Mouse (Mus musculus) adrenal gland, adult 2 months (tissue): ENCODE measurements around the gene Sftpa1. TPM values are rescaled to one million over a fixed set of nuclear protein-coding genes. Genes with fewer than 3 reads are reported as not detected.

Experiments
- DNase-seq: peaks from one replicate; pipeline ENCODE4 v3.0.0; 2021
- long read RNA-seq: library from polyadenylated mRNA; stranded (forward); transcript quantifications from one replicate; pipeline ENCODE4 v2.0.0, GENCODE M21; 2021
- polyA plus RNA-seq: library from polyadenylated mRNA; depleted of rRNA; stranded (reverse); fragments of >200 nt; gene quantifications from 2 replicates; pipeline ENCODE4 v1.2.3, GENCODE M21; 2012; rRNA removed
- total RNA-seq, 2 experiments: library from RNA; stranded (reverse); gene quantifications; 2 replicates each; pipeline ENCODE4 v1.2.3; 2021

Gene Sftpa1
- total RNA-seq (1 to 10 TPM in 1 of 2 experiments, under 1 TPM in 1; 0.81 to 1.6 TPM), polyA plus RNA-seq (not detected in 2 replicates)
- long read RNA-seq: 0 reads

DNA sequence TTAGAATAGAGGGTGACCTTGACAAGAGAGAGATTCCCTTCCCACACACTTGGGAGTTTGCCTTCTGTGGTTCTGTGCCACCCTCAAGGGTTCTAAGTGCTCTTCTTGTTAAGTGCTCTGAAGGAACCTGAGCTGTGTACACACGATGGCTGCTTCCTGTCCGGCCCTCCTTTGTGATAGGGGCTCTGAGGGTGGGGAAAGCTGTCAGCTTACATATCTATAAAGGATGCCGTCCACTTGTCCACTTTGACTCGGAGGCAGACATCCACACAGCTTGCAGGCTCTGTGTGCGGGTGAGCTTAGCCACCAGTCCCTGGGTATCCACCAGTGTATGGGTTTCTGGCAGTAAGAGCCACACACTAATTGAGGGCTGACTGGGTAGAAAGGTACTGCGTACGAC, at the start of gene Sftpa1:
Gene Sftpa1, plus strand, starts transcription at position 243 of the 400 bp plus-strand sequence.
- DNase-seq: no peak

DNA sequence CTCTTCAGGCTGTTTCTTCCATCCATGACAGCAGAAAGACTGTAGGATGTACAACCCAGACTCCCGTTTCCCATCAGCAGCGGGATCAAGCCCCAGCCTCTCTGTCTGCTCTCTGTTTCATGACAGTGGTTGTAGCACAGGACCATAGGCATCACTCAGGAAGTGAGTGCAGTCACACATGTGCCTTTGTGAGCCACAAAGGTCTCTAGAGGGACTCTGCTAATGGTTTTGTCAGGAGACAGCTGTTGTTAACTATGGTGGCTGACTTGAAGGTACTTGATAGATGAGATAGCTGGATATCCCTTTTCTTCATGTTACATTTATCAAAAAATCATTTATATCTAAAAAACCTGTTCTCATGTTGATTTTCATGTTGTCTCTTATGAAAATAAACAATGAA, 49.2 kb upstream of the Sftpa1 start:
- no peak for DNase-seq

DNA sequence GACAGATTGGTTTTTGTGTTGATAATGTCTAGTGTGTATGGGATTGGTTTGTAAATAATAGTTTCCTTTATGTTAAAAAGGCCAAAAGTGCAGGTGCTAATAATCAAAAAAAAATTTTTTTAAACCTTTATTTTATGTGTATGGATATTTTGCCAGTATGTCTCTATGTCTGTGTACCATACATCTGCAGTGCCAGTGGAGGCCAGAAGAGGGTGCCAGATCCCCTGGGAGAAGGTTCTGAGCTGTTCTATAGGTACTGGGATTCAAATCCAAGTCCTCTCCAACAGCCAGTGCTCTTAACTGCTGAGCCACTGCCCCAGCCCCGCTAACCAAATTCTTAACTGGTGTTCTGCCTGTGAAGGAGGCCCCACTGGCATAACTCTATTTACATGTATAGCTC, 44.1 kb upstream of the Sftpa1 start:
- peak; percentile 23 for DNase-seq

DNA sequence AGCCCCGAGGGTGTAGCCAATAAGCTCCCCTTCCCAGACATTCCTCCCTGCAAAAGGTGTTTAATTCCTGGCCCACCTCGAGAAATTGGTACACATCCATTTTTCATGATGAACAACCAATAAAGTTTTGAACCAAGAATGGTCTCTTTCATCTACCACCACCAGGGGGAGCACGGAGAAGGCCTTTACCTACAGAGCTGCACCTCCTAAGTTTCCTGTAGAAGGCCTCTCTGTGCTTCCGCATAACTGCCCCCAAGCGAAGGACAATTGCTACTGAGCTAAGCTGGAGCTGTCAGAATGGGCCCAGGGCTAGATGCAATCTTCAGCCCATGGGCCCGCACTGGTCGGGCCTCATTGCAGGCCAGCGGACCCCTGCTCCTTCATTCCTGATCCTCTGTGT, 40.8 kb upstream of the Sftpa1 start:
- peak; percentile 12 for DNase-seq

DNA sequence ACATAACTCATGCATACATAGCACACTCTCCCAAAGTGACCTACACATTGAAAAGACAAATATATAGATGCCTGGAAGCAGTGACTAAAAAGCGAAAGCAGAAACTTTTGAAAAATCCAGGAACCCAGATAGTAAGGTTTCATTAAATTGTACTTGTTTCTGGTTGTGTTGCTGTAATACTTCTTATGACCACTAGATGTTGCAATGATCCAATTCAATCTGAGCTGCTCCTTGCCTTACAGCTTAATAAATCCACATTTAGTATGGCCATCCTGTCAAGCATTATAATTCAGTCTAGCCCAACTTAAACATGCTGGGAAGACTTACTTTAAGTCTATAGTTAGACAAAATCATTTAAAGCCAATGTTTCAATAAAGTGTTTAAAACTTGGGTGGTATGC, 37.5 kb upstream of the Sftpa1 start:
- DNase-seq: no peak

DNA sequence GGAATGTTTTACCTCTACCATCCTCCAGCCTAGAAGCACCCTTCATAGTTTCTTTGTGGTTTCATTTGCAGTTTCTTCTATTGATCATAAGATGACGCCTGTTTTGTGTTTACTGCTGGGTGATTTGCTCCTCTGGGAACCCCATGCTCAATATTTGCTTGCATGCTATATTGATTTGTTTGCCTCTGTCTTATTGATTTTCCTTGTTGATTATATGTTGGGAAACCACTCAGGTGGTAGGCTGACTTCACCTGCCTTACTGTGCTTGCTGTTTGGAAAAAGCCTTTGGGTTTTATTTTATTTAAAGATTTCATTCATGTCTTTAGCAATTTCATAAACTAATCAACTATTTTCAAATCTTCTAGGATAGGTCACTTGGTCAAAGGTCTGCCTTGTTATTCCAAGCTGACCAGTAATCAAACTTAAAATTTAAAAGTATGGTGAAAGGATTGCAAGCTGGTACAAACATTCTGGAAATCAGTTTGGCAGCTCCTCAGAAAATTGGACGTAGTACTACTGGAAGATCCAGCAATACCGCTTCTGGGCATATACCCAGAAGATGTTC, 35.2 kb upstream of the Sftpa1 start:
- no peak for DNase-seq

DNA sequence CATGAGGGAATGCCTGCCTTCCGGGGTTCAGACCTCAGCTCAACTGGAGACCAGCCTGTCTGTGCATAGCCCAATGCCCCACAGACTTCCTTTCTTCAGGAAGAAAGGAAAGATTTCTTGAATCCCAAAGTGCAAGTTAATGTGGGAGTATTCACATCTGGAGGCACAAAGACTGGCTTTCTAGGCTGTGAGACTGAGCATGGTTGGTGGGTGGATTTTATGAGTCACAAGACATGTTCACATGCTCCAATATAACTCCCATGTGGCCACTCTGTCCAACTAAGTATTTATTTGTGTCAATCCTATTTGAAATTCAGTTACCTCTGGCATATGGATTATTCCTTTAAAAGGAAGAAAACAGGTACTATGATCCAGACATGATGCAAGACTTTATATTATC, 32.9 kb upstream of the Sftpa1 start:
- DNase-seq: no peak

DNA sequence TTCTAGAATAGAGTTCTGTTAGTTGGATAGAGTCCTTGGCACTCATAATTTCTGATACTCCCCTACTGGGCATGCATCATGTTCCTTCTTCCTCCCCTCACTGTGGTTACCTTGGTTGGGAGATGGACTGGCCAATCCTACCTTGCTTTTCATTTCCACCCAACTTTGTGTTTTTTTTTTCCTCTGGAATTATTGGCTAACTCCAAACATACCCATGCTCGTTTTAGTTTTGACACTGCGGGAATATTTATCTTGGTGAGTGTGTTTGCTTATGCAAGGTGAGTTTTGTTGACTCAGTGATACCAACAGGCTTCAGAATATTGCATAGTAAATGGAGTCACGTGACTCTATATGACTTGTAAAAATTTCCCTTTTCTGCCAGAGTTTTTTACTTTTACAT, 30.9 kb upstream of the Sftpa1 start:
- no peak for DNase-seq

DNA sequence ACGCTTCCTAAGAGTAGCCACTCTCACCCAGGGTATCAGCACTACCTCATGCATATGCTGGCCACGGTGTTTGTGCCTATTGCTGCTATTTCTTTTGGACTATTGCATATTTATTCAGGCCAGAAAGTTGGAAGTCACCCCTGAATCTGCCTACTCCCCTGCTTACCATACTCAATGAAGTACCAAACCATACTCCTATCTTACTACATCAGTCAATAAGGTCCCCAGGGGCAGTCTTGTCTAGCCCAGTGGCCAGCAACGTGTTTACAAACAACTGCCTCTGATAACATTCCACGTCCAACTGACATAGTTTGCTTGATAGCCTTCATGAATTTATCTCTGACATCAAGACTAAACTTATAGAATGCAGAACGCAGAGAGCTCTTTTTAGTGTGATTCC, 30.3 kb upstream of the Sftpa1 start:
- DNase-seq: no peak

DNA sequence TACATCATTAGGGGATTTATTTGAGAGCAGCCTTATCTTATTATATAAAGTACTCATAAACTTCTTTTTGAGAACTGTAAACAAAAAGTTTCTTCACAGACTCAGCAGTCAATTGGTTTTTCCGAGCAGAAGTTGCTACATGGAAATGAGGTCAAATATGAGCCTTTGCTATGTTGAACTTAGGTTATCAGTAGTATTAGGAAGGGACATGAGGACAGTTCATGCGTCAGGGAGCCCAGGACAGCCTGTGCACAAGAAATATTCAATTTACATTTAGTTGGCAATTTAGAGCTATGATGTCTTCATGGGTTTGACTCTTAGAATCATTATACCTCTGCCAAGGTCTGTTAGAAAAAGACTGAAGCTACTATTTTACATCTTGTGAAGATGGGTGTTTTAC, 29.3 kb upstream of the Sftpa1 start:
- DNase-seq: no peak

DNA sequence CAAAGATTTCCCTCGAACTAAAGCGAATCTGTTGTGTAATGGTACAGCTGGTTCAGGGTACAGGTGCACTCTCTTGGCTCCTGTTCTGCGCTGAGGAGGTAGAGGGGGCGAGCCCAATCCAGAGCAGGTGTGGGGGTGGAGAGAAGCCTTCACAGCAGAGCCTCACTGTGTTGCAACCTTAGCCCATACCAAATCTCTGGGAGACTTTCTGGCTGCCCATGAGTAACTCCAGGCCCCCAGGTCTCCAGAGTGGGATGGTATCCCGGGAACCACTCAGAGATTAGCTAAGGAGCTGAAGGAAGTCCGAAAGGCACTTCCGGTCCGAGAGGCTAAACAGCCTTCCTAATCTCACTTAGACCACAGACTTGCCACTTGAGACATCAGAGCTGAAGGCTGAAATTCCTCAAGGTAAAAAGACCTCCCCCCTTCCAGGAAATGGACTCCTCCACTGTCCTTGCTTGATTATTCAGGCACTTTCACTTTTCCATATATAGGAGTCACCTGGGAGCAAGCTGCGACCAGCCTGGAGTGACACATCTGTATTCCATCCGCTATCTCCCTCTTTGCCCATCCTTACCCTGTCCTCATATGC, 26.6 kb upstream of the Sftpa1 start, which contains the start of gene Mat1a:
Gene Mat1a, plus strand, starts transcription at position 183 of the 592 bp plus-strand sequence.
- peak; percentile 10 for DNase-seq

DNA sequence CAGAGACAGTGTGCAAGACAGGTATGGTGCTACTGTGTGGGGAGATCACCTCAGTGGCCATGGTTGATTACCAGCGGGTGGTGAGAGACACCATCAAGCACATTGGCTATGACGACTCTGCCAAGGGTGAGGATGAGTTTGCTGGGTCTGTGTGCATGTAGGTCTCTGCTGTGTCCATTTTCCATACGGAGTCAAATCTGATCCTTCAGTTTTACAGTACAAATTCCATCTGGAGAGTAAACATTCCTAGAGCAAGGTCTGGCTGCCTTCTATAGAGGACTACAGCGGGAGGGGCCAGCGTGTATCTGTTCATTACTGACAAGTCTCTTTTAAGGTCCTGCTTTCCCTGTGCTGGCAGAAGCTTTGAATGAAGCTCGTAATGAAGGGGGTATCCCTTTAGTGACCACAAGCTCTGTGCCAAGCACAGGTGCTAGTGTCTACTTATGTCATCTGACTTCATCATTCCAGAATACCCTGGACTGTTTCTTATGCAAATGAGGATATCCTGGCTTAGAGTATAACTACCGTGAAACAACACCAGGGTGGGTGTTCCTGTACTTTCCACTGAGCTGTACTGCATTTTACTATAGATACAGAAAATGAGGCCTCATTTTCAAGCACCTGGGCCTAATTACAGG, 20.4 kb upstream of the Sftpa1 start:
- DNase-seq: no peak

DNA sequence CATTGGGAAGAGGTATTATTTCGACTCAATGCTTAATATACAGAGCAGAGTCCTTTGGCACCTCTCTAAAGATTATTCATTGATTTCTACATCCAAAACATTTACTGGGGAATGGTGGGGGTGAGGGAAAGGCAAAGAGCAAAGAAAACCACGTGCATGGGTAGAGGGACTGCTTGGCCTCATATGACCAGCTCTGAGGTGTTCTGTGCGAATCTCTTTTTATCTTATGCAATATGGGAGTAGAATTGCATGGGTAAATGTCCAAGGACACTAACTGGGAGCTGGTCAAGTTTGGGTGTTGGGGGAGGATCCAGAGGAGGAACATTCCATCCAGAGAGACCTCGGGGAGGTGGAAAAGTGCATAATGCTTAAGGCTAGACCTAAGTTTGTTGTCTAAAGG, 18.6 kb upstream of the Sftpa1 start:
- peak; percentile 9 for DNase-seq

DNA sequence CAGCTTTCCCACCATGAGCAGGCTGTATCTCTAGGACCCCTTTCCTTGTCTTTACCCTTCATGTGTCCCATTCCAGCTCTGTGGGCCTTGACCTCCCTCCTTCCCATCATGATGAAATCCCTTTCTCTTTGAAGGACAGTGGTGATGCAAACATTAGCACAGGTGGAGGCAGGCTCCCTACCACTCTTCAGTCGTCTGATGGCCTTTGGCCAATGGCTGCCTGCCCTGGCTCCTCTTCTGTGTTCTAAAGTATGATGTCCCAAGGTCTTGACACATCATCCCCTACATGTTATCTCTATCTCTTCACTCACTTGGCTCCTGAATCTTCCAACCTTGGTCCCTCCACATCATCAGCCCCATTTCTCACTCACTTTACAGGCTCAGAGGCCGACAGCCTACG, 15.3 kb upstream of the Sftpa1 start:
- DNase-seq: peak; percentile 8

DNA sequence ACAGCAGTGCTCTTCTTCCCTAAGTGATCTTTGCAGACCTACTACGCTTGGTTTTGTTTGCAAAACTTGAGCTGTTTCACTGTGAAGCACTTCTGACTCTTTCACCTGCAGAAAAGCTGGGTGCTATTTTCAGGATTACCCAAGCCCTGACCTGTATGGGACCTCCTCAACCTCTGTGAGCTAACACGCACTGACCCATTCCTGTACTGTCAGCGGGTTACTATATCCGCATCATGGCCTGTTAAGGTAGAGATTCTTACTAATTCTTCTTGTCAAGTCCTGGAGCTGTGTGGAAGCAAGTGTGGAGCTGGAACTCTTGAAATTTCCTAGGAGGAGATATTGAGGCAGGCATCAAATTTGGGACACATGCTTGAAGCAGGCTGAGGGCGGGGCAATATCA, 6.9 kb upstream of the Sftpa1 start:
- DNase-seq: no peak

DNA sequence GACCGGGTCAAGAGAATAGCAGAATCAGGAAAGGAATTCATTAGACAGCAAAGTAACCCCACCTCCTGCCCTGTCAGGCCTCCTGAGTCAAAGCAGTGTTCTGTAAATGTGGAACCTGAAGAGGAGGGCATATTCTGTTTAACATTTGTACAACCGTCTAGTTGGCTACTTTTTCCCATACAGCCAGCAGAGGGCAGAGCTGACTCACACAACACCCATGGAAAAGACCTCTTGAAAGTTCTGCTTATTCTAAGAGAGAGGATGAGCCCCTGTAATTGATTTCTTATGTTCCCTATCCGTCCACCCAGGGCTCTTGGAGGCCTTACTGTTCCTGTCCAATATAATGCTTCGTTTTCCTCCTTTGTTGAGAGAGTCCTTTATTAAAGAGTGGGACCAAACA, 3.6 kb upstream of the Sftpa1 start:
- peak; percentile 11 for DNase-seq

DNA sequence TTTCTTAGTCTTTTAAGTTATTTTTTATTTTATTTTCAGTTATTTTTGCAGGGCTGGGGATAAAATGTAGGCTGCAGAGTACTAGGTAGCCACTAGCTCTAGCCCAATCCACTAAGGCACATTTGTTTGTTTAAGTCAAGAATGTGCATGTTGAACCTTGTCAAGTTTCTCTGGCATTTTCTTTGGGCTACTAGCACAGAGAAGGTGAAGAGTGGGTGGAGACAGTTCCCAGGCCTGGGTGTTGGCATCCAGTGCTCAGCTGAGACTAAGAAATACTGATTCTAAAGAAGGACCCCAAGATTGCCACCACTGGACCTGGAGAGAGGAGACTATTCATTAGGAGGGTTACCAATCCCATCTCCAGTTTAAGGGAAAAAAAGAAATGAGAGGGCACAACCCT, 5.4 kb downstream of the Sftpa1 start:
- no peak for DNase-seq

DNA sequence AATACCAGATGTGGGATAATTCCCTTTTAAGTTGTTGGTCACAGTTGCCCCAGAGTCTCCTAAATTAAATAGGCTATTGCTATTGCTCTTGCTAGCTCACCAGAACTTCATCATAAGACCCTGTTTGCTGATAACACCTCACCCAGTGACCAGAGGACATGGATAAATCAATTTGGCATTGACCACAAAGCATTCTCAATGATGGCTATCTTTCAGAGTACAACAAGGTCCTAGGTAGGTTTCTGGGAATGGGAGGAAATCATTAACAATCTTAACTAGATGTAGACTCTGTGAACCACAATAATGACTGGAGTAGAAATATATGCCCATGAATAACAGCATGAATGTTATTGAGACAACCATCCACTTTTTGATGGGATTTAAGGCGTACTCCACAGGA, 9.1 kb downstream of the Sftpa1 start:
- DNase-seq: no peak

DNA sequence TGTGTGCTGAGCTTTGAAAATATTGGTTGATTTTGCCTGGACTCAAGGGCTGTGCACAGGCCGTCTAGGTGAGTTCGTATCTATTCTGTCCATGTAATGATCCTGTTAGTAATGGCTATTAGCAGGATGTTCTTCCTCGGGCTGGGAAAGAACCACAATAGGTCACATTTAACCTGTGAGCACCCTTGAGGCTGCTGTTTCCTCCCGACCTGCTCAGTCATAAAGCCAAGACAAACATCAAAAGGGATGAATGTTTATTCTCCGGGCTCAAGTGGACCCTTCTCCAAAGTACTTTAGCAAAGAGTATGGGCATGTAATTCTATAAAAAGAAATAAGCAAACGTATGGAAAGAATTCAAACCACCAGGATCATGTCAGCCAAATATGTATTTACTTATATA, 14.5 kb downstream of the Sftpa1 start:
- no peak for DNase-seq

DNA sequence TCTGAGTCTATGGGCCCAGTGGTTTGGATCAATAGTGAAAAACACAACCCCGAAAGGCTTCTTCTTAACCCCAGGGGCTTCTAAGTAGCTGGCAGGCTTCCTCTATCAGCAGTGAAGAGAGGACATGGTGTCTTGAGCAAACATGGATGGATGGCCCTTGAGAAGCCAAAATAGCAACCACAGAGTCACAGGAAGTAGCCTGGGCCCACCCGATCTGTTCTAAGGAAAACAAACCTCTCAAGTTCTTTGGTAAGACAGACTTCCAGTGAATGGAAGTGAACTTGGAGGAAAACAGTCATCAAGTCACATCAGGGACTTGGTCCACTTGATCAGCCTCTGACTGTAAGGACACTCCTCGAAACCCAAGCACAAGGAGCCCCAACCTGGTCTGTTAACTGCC, 15.3 kb downstream of the Sftpa1 start:
- DNase-seq: no peak

DNA sequence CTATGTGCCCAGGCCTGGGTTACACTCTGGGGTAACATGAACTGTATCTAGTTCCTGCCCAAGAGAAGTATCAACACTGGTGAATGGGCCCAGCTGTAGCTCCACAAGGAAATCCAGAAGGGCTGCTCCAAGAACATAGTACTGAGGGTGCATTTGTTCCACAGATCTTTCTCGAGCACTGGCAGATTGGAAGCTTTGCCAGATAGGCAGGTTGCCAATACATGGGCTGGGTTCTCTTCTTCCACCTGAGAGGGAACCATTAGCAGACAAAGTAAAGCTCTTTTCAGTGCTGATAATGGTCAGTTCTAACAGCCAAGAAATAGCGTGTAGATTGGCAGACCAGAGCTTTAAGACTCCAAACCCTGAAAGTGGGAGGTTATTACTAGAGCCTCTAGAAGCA, 15.8 kb downstream of the Sftpa1 start:
- DNase-seq: no peak

DNA sequence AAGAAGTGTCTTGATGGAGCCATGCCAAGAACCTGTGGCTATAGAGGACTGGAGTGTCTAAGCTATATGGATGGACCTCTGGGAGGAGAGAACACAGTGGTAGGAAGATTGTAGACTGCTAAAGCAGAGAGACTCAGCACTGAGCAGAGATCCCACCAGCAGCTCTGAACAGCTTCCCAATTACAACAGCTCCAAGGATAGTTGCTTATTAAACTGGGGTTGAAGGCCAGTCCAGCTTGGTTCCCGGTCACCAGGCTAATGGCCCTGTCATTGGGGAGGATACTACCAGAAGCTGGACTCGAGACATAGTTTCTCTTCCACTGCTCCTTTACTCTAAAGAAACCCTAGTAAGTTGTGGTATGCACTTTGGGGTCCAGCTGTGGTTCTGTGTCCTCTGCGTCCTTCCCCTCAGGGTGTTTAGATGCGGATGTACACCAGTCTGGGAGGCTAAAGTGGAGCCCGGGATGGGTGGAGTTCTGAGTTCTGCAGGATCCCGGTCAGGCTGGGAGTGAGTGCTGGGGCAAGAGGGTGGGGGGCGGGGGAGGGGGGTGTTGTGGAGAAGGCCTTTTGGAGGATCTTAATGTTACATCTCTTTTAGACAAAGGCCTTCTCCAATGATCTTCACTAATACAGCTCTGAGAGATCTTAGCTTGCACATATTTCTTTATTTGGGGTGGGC, 19.8 kb downstream of the Sftpa1 start, which contains the start of gene Mbl1:
Gene Mbl1, plus strand, starts transcription at position 239 of the 679 bp plus-strand sequence.
- no peak for DNase-seq

DNA sequence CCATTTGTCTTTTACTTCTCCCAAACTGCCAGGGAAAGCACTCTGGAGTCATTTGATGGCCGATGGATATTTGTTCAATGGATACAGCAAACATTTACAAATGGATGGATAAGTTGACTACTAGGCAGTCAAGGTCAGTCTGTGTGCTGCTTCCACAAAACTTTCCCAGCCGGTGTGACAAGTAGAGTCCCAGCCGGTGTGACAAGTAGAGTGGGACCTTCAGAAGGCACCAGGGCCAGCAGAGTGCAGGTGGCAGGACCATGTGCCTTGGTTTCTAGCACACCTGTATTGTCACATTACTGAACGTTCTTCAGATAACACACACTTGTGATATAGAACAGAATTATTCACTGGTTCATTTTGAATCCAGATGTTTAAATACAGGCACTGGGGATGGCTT, 28.5 kb downstream of the Sftpa1 start:
- no peak for DNase-seq
